Mouse (Mus musculus) intestine, embryonic 14.5 days (tissue): ENCODE measurements around the gene Dnph1. TPM values are rescaled to one million over a fixed set of nuclear protein-coding genes. Genes with fewer than 3 reads are reported as not detected.

Source experiments
- ATAC-seq: fragments of 200-750 bp; cut with Nextera tagmentation; replicated peaks from 2 replicates; pipeline ENCODE4 v1.8.0; 2017; ENCODE audit warnings: low read depth, moderate number of reproducible peaks, moderate TSS enrichment, moderate library complexity; ENCODE audit not compliant: low FRiP score, low TSS enrichment
- DNase-seq: peaks from one replicate; pipeline ENCODE4 v3.0.0-alpha.2; 2018; ENCODE audit warnings: low spot score
- H3K27ac ChIP-seq: fragments of 300-500 bp; sonication (generic); 2 replicates; pipeline ENCODE4 v1.5.1; 2014; ENCODE audit warnings: low read depth, mild to moderate bottlenecking, control low read depth
- H3K27me3 ChIP-seq: fragments of 300-500 bp; sonication (generic); replicated peaks from 2 replicates; pipeline ENCODE4 v1.6.1; 2014; ENCODE audit warnings: low read length, control low read depth; ENCODE audit not compliant: control insufficient read depth, insufficient read depth
- H3K36me3 ChIP-seq: fragments of 300-500 bp; sonication (generic); 2 replicates; pipeline ENCODE4 v1.6.1; 2014; ENCODE audit warnings: low read length, control low read depth; ENCODE audit not compliant: control insufficient read depth, insufficient read depth
- H3K4me1 ChIP-seq: fragments of 300-500 bp; sonication (generic); replicated peaks from 2 replicates; pipeline ENCODE4 v1.6.1; 2014; ENCODE audit warnings: low read length, control low read depth, mixed read lengths; ENCODE audit not compliant: control insufficient read depth, insufficient read depth
- H3K4me2 ChIP-seq: fragments of 300-500 bp; sonication (generic); 2 replicates; pipeline ENCODE4 v1.6.1; 2014; ENCODE audit warnings: low read length
- H3K4me3 ChIP-seq: fragments of 300-500 bp; sonication (generic); 2 replicates; pipeline ENCODE4 v1.5.1; 2014; ENCODE audit warnings: low read depth, low read length, control low read depth, mixed read lengths
- H3K9ac ChIP-seq: fragments of 300-500 bp; sonication (generic); 2 replicates; pipeline ENCODE4 v1.6.1; 2014; ENCODE audit warnings: mild to moderate bottlenecking, low read length
- H3K9me3 ChIP-seq: fragments of 300-500 bp; sonication (generic); 2 replicates; pipeline ENCODE4 v1.6.1; 2016; ENCODE audit warnings: low read length, control low read depth; ENCODE audit not compliant: control insufficient read depth
- WGBS: fragments of 180-500 bp; shearing (Covaris S2); extraction: QIAGEN DNeasy Blood & Tissue Kit; methylation state at CpG from one replicate; pipeline ENCODE4 v1.1.7; 2014; 5-methylcytosine and 5-hydroxymethylcytosine counted together
- polyA plus RNA-seq: library from polyadenylated mRNA; unstranded; fragments of >200 nt; fragmentation: Nextera tagmentation; extraction: Ambion mirVana; gene quantifications from 2 replicates; pipeline ENCODE4 v1.2.1, GENCODE M21; 2014

The Dnph1 gene
- polyA plus RNA-seq, 1 experiment from 2014 or later = 58.4 TPM

DNA sequence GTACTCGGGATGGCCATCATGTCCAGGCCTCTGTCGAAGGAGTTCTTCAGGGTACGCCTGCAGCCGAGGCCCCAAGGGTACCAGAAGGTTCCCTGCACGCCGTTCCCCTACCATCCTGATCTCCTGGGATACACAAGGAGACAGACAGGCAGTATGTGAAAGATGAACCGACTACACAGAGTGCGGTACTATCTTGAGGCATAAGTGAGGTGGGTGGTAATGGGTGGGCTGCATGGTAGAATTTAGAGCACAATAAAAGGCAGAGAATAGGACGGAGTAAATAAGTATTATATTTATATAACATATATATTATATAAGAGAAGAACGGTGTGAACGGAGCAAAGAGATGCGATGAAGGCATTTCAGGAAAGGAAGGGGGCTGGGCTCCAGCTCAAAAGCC, 47.1 kb downstream of the Dnph1 start:
- no peak for DNase-seq
- H3K9ac ChIP-seq = no peak overlapping the region
- no peaks in the 10 kb centered on the region for H3K9me3 ChIP-seq
- H3K4me2 ChIP-seq = no peak overlapping the region
- peaks cover 14% of the 10 kb centered on the region for H3K36me3 ChIP-seq
- peaks cover 14% of the 10 kb centered on the region; the same call in 1 of the 2 replicates for H3K4me1 ChIP-seq
- ATAC-seq = no peak
- H3K4me3 ChIP-seq = no peak overlapping the region
- 87% methylated on average over 12 of the region's 12 CpGs for WGBS
- no peak overlapping the region for H3K27ac ChIP-seq
- H3K27me3 ChIP-seq = no peaks in the 10 kb centered on the region

DNA sequence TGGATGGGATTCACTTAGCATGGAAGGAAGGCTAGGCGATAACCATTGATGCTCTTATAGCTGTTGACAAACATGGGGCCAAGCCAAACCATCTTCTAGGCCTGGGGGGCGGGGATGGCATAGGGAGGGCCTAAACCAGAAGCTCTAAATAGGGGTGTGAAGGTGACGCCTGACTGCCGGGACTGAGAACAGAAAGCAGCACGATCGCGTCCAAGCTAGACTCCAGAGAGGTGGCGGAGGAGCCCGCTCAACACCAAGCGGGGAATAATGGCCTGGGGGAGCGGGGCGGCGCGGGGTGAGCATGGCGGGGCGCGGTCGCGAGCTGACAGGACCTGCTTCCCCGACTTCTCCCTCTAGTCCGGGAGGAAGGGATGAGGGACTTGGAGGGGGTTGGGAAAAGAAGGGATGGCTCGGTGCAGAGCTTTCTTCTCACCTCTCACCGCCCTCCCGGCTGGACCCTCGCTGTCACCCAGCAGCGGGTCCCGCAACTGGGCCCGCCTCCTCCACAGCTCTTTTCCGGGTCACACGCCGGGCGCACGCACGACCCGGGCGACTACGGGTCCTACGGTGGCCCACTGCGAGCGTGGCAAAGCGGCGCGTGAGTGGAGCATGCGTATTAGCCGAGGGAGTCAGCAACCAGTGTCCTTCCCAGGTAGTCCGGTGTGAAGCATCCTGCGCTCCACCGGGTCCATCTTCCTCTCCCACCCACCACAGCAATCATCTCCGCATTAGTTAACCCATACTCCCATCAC, 49.5 kb downstream of the Dnph1 start, which contains the start of gene Cul9:
TSS of gene Cul9 (minus strand) at position 576 of the 752 bp plus-strand sequence.
- Histone ChIP-seq H3K4me1 (peaks cover 14% of the 10 kb centered on the region; the same call in 1 of the 2 replicates), H3K27me3 (no peaks in the 10 kb centered on the region), H3K9ac (peak within 1 kb of the TSS; percentile 57), H3K4me2 (peak within 1 kb of the TSS; percentile 85), H3K9me3 (no peaks in the 10 kb centered on the region), H3K4me3 (peak within 1 kb of the TSS; percentile 53), H3K36me3 (peaks cover 36% of the 10 kb centered on the region), H3K27ac (no peak within 1 kb of the TSS)
- WGBS = 3% methylated on average over 49 of the region's 49 CpGs
- DNase-seq = peak; percentile 76
- ATAC-seq = peak; percentile 23; the same call in 1 of the 2 replicates

DNA sequence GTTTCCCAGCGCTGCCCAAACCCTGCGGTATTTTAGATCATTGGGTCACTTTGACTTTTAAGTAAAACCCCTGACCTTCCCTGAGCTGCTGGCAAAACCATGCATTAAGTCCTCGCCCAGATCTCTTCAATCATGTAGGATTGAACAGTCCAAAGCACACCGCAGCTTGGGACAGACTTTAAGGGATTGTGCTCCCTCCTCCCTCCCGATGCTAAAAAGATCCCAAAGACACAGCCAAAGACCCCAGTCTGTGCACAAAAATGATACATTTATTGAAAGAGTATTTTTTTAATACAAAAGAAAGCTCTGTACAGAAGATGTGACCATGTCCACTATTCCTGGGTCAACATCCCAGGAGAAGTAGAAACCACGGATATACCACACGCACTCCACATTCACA, 50.1 kb downstream of the Dnph1 start:
- ATAC-seq (no peak), DNase-seq (no peak)
- Histone ChIP-seq H3K36me3 (peaks cover 42% of the 10 kb centered on the region), H3K4me1 (peaks cover 14% of the 10 kb centered on the region; the same call in 1 of the 2 replicates), H3K4me3 (peak overlapping the region; percentile 53), H3K27ac (no peak overlapping the region), H3K4me2 (peak overlapping the region; percentile 85), H3K9ac (peak overlapping the region; percentile 57), H3K9me3 (no peaks in the 10 kb centered on the region), H3K27me3 (no peaks in the 10 kb centered on the region)
- WGBS = 21% methylated on average over 7 of the region's 7 CpGs

DNA sequence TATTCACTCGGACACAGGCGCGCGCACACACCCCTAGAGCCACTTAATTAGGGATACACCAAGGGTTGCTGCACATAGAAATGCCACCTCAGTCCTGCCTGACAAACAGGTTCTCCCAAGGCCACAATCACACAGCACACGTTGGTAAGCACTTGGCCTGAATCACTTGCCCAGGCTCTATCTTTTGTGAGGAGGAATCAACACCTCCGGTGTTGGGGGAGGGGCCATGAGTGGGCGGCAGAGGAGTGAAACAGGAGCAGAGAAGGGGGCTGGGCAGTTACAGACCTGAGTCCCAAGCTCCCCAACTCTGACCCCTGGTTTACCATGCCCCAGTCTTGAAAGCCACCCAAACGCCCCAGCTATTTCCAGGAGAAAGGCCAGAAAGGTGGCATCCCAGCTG, 50.5 kb downstream of the Dnph1 start:
- no peaks in the 10 kb centered on the region for H3K27me3 ChIP-seq
- DNase-seq (no peak), ATAC-seq (no peak)
- peaks cover 15% of the 10 kb centered on the region; the same call in 1 of the 2 replicates for H3K4me1 ChIP-seq
- H3K9ac ChIP-seq = no peak overlapping the region
- no peak overlapping the region for H3K4me3 ChIP-seq
- H3K27ac ChIP-seq = no peak overlapping the region
- H3K9me3 ChIP-seq = no peaks in the 10 kb centered on the region
- H3K4me2 ChIP-seq = no peak overlapping the region; the same call in 1 of the 2 replicates
- 24% methylated on average over 8 of the region's 8 CpGs for WGBS
- H3K36me3 ChIP-seq = peaks cover 46% of the 10 kb centered on the region

DNA sequence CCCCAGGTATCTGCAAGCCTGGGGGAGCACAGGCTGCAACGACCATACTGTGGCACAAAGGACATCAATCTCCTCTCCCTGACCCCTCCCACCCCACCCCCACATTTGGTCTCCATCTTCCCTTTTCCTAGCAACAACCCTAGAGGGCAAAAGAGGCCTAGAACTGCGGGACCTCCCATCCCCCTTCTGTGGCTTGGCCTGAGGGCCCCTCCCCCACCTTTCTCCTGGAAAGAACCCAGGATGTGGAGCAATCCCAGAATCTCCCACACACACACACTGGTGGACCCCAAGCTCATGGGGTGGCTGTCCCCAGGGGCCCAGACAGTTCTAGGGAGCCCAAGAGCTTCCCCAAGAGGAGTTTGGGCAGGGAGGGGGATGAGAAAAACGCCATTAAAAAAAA, 51.4 kb downstream of the Dnph1 start:
- Histone ChIP-seq H3K4me3 (no peak overlapping the region), H3K27ac (no peak overlapping the region), H3K9me3 (no peaks in the 10 kb centered on the region), H3K4me1 (peaks cover 22% of the 10 kb centered on the region), H3K9ac (no peak overlapping the region), H3K27me3 (no peaks in the 10 kb centered on the region), H3K36me3 (peaks cover 52% of the 10 kb centered on the region), H3K4me2 (no peak overlapping the region)
- 21% methylated on average over 3 of the region's 3 CpGs for WGBS
- ATAC-seq = no peak
- DNase-seq = no peak

DNA sequence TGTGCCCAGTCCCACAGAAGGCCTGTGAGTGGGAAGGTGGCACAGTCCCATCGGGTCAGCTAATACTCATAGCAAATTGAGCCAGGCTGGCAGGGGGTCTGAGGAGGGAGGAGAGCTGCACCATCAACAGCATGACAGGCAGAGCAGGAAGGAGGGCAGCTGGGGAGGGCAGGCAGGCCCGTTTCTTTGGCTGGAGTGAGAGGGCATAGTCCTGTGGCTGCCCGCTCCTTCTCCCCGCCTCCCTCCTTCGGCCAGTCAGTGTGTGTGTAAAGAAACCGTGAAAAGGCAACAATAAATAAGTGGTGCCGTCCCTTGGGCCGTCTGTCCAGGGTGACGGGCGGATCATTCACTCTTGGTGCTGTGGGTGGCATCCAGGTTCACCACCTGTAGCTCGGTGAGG, 52.2 kb downstream of the Dnph1 start:
- Histone ChIP-seq H3K9ac (no peak overlapping the region), H3K27me3 (no peaks in the 10 kb centered on the region), H3K4me3 (no peak overlapping the region), H3K9me3 (no peaks in the 10 kb centered on the region), H3K4me2 (no peak overlapping the region), H3K27ac (no peak overlapping the region), H3K36me3 (peaks cover 52% of the 10 kb centered on the region), H3K4me1 (peaks cover 30% of the 10 kb centered on the region)
- 68% methylated on average over 11 of the region's 11 CpGs for WGBS
- DNase-seq (no peak), ATAC-seq (no peak)

DNA sequence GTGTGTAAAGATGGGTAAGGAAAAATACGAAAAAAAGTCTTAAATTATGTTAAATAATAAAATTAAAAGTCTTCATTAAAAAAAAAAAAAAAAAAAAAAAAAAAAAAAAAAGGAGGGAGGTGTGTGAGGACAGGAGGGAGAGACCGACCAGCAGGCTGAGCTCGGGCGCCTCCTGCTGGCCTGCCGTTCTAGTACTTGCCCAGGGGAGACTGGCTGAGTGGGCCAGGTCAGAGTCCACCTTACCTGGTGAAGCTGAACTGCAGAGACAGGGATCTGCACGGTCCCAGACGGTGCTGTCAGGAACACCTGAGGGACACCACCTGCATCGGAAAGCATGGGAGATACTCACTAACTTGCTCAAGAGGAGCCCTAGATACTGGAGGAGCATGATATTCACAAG, 52.7 kb downstream of the Dnph1 start:
- no peak for ATAC-seq
- H3K27me3 ChIP-seq = no peaks in the 10 kb centered on the region
- peak; percentile 82 for DNase-seq
- H3K36me3 ChIP-seq = peaks cover 52% of the 10 kb centered on the region
- H3K4me2 ChIP-seq = no peak overlapping the region
- no peaks in the 10 kb centered on the region for H3K9me3 ChIP-seq
- H3K4me1 ChIP-seq = peaks cover 35% of the 10 kb centered on the region
- 30% methylated on average over 8 of the region's 8 CpGs for WGBS
- no peak overlapping the region for H3K27ac ChIP-seq
- H3K4me3 ChIP-seq = no peak overlapping the region
- no peak overlapping the region for H3K9ac ChIP-seq
